ENCODE assay signal across 8 mouse cellular contexts in genomic region chr2:180920810-180921400, GRCm38 (mm10). TPM values are rescaled to one million over a fixed set of nuclear protein-coding genes. Genes with fewer than 3 reads are reported as not detected.
DNase-seq lines count a peak whose midpoint lies in the region; ATAC-seq and TF ChIP-seq lines count a peak whose summit lies in the region.

Ythdf1 (minus strand) TSS chr2:180920949.

- peak within 1 kb of the TSS; percentile 99 for H3K9ac ChIP-seq in ES-E14 (ENCODE audit: insufficient read depth, low read depth, low read length, poor library complexity, severe bottlenecking)
- peak within 1 kb of the TSS; percentile 85 for H3K9ac ChIP-seq in forebrain, embryonic 15.5 days (replicated peaks)

- in situ Hi-C loops in ES-E14 (cut with MboI; ENCODE audit: low sequenced_read_pairs in 2 of 2, unreplicated experiment in 2 of 2) = no loop called here

- H3K27me3 ChIP-seq in forebrain, embryonic 15.5 days = no peaks in the 10 kb centered on the region

- no peak for TF ChIP-seq CTCF in lung, adult 2 months (IDR thresholded peaks at IDR 0.05; ENCODE audit: insufficient read depth, low read length)

- peaks cover 14% of the 10 kb centered on the region for H3K36me3 ChIP-seq in ES-E14 (ENCODE audit: control insufficient read depth, insufficient read depth, low read length, poor library complexity, severe bottlenecking)
- peaks cover 27% of the 10 kb centered on the region for H3K36me3 ChIP-seq in forebrain, embryonic 15.5 days

- peak within 1 kb of the TSS; percentile 95 to 99 for H3K4me3 ChIP-seq in ES-E14 (ENCODE audit: insufficient read depth in 1 of 2, low read depth in 1 of 2, low read length in 2 of 2, poor library complexity in 1 of 2, severe bottlenecking in 1 of 2)
- H3K4me3 ChIP-seq in forebrain, embryonic 15.5 days = peak within 1 kb of the TSS; percentile 68
- peak within 1 kb of the TSS; percentile 97 for H3K4me3 ChIP-seq in lung, adult 2 months (replicated peaks; ENCODE audit: extremely low read depth, low read depth, low read length)

- H3K4me1 ChIP-seq in ES-E14 (ENCODE audit: control insufficient read depth in 2 of 2, insufficient read depth in 2 of 2, low read length in 2 of 2, poor library complexity in 1 of 2) = no peaks in the 10 kb centered on the region; a peak in 1 of 4 replicates
- H3K4me1 ChIP-seq in forebrain, embryonic 15.5 days = peaks cover 34% of the 10 kb centered on the region
- H3K4me1 ChIP-seq in lung, adult 2 months (ENCODE audit: control insufficient read depth, insufficient read depth, low read length) = peaks cover 8% of the 10 kb centered on the region; the same call in 1 of the 2 replicates

- H3K27ac ChIP-seq in ES-E14 (ENCODE audit: insufficient read depth, low read depth, low read length, poor library complexity, severe bottlenecking) = peak within 1 kb of the TSS; percentile 79
- peak within 1 kb of the TSS; percentile 58 for H3K27ac ChIP-seq in forebrain, embryonic 15.5 days (replicated peaks)

- H3K4me2 ChIP-seq in forebrain, embryonic 15.5 days (replicated peaks) = peak within 1 kb of the TSS; percentile 90

- intact Hi-C loops in heart, postnatal 25 days (cut with DNase I) = no loop called here

- DNase-seq in ES-E14 (ENCODE audit: low read depth, low spot score) = peak; percentile 96
- DNase-seq in cerebellum, adult 11-12 months = peak; percentile 97
- DNase-seq in heart, postnatal 25 days (ENCODE audit: low spot score) = peak; percentile 94
- peak; percentile 97 for DNase-seq in layer of hippocampus, adult 18-20 months (ENCODE audit: low spot score in 2 of 2)
- peak; percentile 99 for DNase-seq in lung, adult 2 months
- DNase-seq in thymus, adult 18-20 months = peak; percentile 96 to 97

- peak; percentile 57; the same call in 1 of the 2 replicates for TF ChIP-seq POLR2A in lung, adult 2 months (IDR thresholded peaks at IDR 0.05; ENCODE audit: borderline replicate concordance, extremely low read depth, low read depth, low read length)

- under 1% methylated on average over 47 of the region's 56 CpGs for WGBS in forebrain, embryonic 15.5 days
- WGBS in lung, adult 2 months = under 1% methylated on average over 54 of the region's 56 CpGs

- peak; percentile 95 for ATAC-seq in forebrain, embryonic 15.5 days (replicated peaks)
- ATAC-seq in neutrophil, adult 5-6 weeks (ENCODE audit: extremely low read depth, insufficient number of reproducible peaks, low FRiP score, poor library complexity, severe bottlenecking) = peak; percentile 80

- no peaks in the 10 kb centered on the region for H3K9me3 ChIP-seq in ES-E14 (ENCODE audit: control insufficient read depth, insufficient read depth, low read depth, low read length)
- no peaks in the 10 kb centered on the region for H3K9me3 ChIP-seq in forebrain, embryonic 15.5 days

TF ChIP-seq in ES-E14, 5 proteins besides CTCF, POLR2A, EP300 and RAD21:
- TF ChIP-seq ZNF384 (IDR thresholded peaks at IDR 0.05; ENCODE audit: low read depth, low read length) (no peak), CHD2 (IDR thresholded peaks at IDR 0.05; ENCODE audit: low read depth, low read length) (no peak; the same call in 1 of the 2 replicates), HCFC1 (IDR thresholded peaks at IDR 0.05; ENCODE audit: borderline replicate concordance, insufficient read depth, low read length) (peak; percentile 55; the same call in 1 of the 2 replicates)

RNA-seq across cellular contexts. Expression of gene Ythdf1, which starts in this region (rescaled TPM):
- 53.8 and 58.4 TPM in 2 replicates for total RNA-seq in ES-E14 (2012; rRNA removed)
- polyA plus RNA-seq in forebrain, embryonic 15.5 days (2015; fragmentation: Nextera tagmentation; extraction: Ambion mirVana) = 50.2 and 52.8 TPM in 2 replicates
- total RNA-seq in heart, postnatal 25 days (2021) = 10 to 100 TPM; 35.6 to 35.7 TPM
- 10 to 100 TPM; 50.9 to 55.6 TPM for total RNA-seq in layer of hippocampus, adult 18-20 months (2021)
- 28.2 and 42.9 TPM in 2 replicates for polyA plus RNA-seq in lung, adult 2 months (2012; rRNA removed)
- total RNA-seq in neutrophil, adult 5-6 weeks (2017) = 28.0 and 32.9 TPM in 2 replicates

Comparison
In these comparisons a context has a peak if more than half of its experiments do, and no peak if none do; other contexts are left out.
1. Peak in every context shown above with its lines: DNase-seq, ATAC-seq, H3K4me3 ChIP-seq and H3K27ac ChIP-seq.